Mouse (Mus musculus) adrenal gland, postnatal 36 days (tissue): ENCODE measurements around the gene Chrna4. TPM values are rescaled to one million over a fixed set of nuclear protein-coding genes. Genes with fewer than 3 reads are reported as not detected.
A peak's percentile ranks its signal among the peaks of the same experiment; 100 is the strongest.

Experiments used
- DNase-seq, 2 experiments: peaks; one replicate each; pipeline ENCODE4 v3.0.0; 2021; ENCODE audit warnings: mixed read lengths in 1 of 2
- long read RNA-seq, 2 experiments: library from polyadenylated mRNA; stranded (forward); transcript quantifications; one replicate each; pipeline ENCODE4 v2.0.0; 2021; ENCODE audit warnings: borderline sequencing depth in 2 of 2
- total RNA-seq, 2 experiments: library from RNA; stranded (reverse); gene quantifications; 2 replicates each; pipeline ENCODE4 v1.2.3; 2021

Chrna4 gene
- total RNA-seq: 10 to 100 TPM in 1 of 2 experiments, 1 to 10 TPM in 1; 5.1 to 20.0 TPM
- long read RNA-seq, experiment 1, full-length matches to known transcripts: 1 of 4 reads
- long read RNA-seq, experiment 1, partial matches to known transcripts: 2 of 4 reads
- long read RNA-seq, experiment 1, other reads (novel, unspliced or antisense): 1 of 4 reads
- long read RNA-seq, experiment 2: 0 reads

GRCm38 (mm10) chr2:181043437-181043836 is at the start of gene Chrna4:
Chrna4 (minus strand) TSS chr2:181043546.
- peak; percentile 79 to 81 for DNase-seq

- no peak for DNase-seq
Measured at GRCm38 (mm10) chr2:181090123-181090522, 46.8 kb upstream of the Chrna4 start.

GRCm38 (mm10) chr2:181084997-181085396 is 41.7 kb upstream of the Chrna4 start:
- no peak for DNase-seq

GRCm38 (mm10) chr2:181083945-181084344 is 40.6 kb upstream of the Chrna4 start:
- DNase-seq: no peak

- DNase-seq: no peak
Measured at GRCm38 (mm10) chr2:181080886-181081285, 37.5 kb upstream of the Chrna4 start.

- no peak for DNase-seq
Measured at GRCm38 (mm10) chr2:181079518-181079917, 36.2 kb upstream of the Chrna4 start.

- no peak for DNase-seq
Measured at GRCm38 (mm10) chr2:181078908-181079307, 35.6 kb upstream of the Chrna4 start.

- no peak for DNase-seq
Measured at GRCm38 (mm10) chr2:181075501-181075900, 32.2 kb upstream of the Chrna4 start.

- DNase-seq: no peak
Measured at GRCm38 (mm10) chr2:181072403-181072714, 29.0 kb upstream of the Chrna4 start.

GRCm38 (mm10) chr2:181071706-181072402 is 28.5 kb upstream of the Chrna4 start:
- peak; percentile 81 to 82 for DNase-seq

GRCm38 (mm10) chr2:181070136-181070535 is 26.8 kb upstream of the Chrna4 start:
- no peak for DNase-seq

- no peak for DNase-seq
Measured at GRCm38 (mm10) chr2:181068499-181068898, 25.2 kb upstream of the Chrna4 start.

GRCm38 (mm10) chr2:181065827-181066226 is 22.5 kb upstream of the Chrna4 start:
- no peak for DNase-seq

- peak; percentile 84 to 86 for DNase-seq
Measured at GRCm38 (mm10) chr2:181060127-181060526, 16.8 kb upstream of the Chrna4 start.

- no peak for DNase-seq
Measured at GRCm38 (mm10) chr2:181058193-181058592, 14.8 kb upstream of the Chrna4 start.

GRCm38 (mm10) chr2:181057341-181057740 is 14.0 kb upstream of the Chrna4 start:
- no peak for DNase-seq

- DNase-seq: no peak
Measured at GRCm38 (mm10) chr2:181052171-181052570, 8.8 kb upstream of the Chrna4 start.

GRCm38 (mm10) chr2:181048986-181049385 is 5.6 kb upstream of the Chrna4 start:
- peak; percentile 45 to 49 for DNase-seq

- peak; percentile 39 to 56 for DNase-seq
Measured at GRCm38 (mm10) chr2:181048252-181048945, 5.1 kb upstream of the Chrna4 start.

GRCm38 (mm10) chr2:181044001-181044400 is 655 bp upstream of the Chrna4 start:
- peak; percentile 34 to 51 for DNase-seq

GRCm38 (mm10) chr2:181042376-181042775 is 970 bp downstream of the Chrna4 start:
- DNase-seq: peak in 1 of 2 experiments; percentile 43

- peak; percentile 21 to 27 for DNase-seq
Measured at GRCm38 (mm10) chr2:181041941-181042340, 1.4 kb downstream of the Chrna4 start.

- DNase-seq: peak in 1 of 2 experiments; percentile 18
Measured at GRCm38 (mm10) chr2:181039356-181039680, 4.0 kb downstream of the Chrna4 start.
